Mouse (Mus musculus) lung, postnatal 36 days (tissue): Measurements from ENCODE around the gene Nlrp6.
"Not testable (repeated sequence)": the region's sequence is repeated elsewhere in the genome, so short reads cannot be mapped to it uniquely, and the experiment has no call there.

Experiments used
- DNase-seq: peaks from one replicate; pipeline ENCODE4 v3.0.0; 2022; ENCODE audit warnings: mixed read lengths

Nlrp6 gene

DNA sequence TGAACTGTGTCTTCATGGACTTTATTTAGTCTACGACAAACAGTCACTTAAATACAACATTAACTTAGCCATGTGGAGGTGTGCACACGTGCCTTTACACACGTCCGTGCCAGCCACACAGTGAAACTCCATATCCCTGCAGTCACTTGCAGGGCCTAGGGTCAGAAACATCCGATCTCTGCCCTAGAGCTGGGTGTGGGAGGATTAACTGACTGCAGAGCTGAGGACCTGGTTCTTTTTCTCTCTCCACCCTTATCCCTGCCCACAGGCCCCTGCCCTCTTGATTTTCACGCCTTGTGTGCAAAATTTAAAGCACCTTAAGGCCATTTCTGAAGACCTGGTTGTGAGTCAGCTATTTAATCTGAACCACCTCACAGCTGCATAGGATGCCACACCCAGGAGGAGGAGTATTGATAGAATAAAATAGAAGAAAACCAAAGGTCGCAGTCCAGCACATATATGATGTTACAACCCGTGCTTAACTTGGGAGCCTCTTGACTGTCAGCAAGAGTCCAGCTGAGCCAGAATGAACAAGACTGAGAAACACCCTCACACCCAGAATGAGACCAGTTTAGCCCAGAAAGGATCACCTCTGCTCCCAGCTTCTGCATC, at the start of gene Nlrp6:
Gene Nlrp6 (plus strand): TSS at position 485 of the 612 bp plus-strand sequence.
- DNase-seq = no peak

- peak; percentile 46 for DNase-seq
Observed at GRCm38 (mm10) chr7:140874224-140874623, 46.5 kb upstream of the Nlrp6 start.

- peak; percentile 55 for DNase-seq
Observed at GRCm38 (mm10) chr7:140877364-140877763, 43.3 kb upstream of the Nlrp6 start.

- no peak for DNase-seq
Observed at GRCm38 (mm10) chr7:140879355-140879754, 41.3 kb upstream of the Nlrp6 start.

GRCm38 (mm10) chr7:140880419-140880818, 40.3 kb upstream of the Nlrp6 start:
- no peak for DNase-seq

DNA sequence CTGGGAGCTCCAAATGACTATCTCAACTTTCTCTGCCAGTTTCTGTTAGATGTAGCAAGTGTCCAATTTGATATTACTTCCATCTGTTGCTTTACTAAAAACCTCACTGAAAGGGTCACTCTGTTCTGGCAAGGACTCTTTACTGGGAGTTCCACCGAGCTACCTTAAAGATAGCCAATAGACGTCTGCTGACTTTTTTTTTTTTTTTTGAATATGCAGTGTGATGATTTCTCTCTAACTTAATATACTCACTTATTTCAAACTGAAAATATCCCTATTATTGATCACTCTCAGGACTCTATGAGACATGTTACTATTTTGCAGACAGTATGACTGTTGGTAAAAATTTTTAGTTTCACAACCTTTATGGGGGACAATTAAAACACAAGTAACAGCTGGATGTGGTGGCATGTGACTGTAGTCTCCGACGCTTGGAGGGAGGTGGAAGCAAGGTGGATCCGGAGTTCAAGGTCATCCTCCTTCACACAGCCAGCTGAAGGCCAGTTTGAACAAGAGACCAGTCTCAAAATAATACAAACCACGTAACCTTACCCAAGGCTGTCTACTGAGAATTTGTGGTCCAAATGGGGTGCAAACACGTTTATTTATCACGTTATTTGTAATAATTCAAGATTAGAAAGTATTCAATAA, 39.7 kb upstream of the Nlrp6 start:
- DNase-seq = no peak

DNA sequence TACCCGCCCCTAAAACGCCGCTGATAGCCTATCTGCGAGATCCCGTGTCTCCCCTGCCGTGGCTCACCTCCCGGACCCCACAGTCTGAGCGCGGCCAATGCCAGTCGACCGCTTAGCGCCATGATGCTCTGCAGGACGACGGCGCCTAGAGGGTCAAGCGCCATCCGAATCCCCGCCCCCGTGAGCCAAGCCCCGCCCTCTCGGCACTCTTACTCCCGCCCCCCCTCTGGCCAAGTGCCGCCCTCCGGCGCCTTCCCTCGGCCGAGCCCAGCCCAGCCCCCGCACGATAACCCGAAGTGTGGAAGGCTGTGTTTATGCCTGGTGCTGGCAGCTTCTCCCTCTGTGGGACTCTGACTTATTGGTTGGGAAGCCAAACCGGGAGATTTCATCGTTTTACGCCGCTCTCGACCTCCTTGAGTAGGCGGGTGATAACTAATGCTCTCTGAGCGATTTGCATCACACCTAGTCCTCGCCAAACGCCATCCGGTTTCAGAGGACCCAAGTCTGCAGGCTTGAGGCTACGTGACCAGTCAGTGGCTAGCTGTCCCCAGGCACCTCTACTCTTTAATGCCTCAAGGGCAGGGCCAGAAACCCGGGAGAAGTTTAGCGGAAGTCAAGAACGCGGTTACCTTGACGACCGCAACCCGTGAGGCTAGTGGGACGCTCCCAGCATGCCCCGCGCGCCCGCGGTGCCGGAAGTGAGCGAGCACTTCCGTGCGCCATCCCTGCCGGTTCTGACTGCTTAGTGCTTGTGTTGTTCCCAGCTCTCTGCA, 38.8 kb upstream of the Nlrp6 start, which contains the start of the genes Psmd13 and Sirt3:
Gene Psmd13 (plus strand): TSS at position 273 of the 773 bp plus-strand sequence.
Gene Sirt3 (minus strand): TSS at position 614 of the 773 bp plus-strand sequence.
- DNase-seq = peak; percentile 98

DNA sequence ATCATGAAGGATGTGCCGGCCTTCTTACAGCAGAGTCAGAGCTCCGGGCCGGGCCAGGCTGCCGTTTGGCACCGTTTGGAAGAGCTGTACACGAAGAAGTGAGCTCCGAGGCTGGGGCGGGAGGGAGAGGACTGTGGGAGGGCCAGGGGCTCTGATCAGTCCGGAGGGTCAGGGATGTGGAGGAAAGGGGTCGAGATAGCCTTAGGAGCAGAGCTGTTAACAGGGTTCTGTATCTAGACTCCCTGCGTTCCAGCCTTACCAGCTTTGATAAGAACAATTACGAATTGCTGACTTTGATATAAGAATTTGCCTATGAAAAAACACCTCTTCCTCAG, 38.3 kb upstream of the Nlrp6 start:
- DNase-seq = no peak

- not testable (repeated sequence) for DNase-seq
Observed at GRCm38 (mm10) chr7:140890636-140891035, 30.1 kb upstream of the Nlrp6 start.

- DNase-seq = no peak
Observed at GRCm38 (mm10) chr7:140894031-140894430, 26.7 kb upstream of the Nlrp6 start.

DNA sequence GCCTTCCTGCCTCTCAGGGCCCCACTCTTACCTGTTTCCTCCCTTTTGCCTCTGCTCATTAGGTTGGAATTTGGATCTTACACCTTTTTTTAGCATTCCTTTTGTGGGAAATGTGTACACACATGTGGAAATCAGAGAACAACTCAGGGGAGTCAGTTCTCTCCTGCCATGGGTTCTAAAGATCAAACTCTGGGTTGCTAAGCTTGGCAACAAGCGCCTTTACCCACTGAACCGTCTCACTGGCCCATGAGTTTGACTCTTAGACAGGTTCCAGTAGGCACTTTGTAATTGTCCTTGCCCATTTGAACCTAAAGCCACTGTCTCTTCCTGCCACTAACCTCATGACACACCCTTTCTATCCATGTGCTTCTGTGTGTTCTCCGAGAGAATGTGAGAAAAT, 26.1 kb upstream of the Nlrp6 start:
- DNase-seq = no peak

- no peak for DNase-seq
Observed at GRCm38 (mm10) chr7:140897863-140898262, 22.8 kb upstream of the Nlrp6 start.

DNA sequence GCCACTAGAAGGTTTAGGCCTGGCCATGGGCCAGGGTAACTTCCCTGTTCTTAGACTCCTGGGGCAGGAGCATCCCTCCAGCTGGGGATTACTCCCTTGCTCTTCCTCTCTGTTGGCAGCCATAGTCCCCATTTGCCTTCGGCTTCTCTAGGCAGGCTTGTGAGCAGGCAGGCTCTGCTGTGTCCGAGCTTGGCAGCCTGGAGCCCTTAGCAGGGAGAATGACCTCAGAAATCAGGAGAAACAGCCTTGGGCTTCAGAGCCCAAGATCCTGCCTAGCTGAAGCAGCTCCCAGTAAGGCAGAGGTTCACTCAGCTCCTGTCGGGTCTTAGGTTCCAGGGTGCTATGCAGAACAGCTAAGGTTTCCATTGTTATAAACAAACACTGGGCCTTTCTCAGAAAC, 21.6 kb upstream of the Nlrp6 start:
- DNase-seq = no peak

DNA sequence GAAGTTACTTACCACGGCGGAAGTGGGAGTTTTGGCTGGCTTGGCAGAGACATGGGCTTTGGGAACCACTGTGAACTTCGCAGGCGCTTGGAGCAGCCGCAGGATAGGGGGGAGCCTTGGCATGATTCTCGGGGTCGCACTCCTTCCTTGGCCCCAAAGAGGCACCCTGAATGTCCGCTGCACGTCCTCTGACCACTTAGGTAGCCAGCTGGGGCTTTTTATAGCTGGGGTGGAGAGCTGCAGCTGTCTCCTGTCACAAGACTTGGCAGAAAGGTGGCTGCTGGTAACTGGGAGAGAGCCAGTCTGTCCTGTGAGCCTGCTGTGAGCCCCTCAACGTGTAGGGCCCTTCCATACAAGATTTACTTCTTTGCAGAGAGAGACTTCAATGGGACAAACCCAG, 20.5 kb upstream of the Nlrp6 start, which contains the start of gene Cox8b:
Gene Cox8b (minus strand): TSS at position 227 of the 400 bp plus-strand sequence.
- DNase-seq = no peak

GRCm38 (mm10) chr7:140902036-140902875, 18.4 kb upstream of the Nlrp6 start:
- DNase-seq = no peak

DNA sequence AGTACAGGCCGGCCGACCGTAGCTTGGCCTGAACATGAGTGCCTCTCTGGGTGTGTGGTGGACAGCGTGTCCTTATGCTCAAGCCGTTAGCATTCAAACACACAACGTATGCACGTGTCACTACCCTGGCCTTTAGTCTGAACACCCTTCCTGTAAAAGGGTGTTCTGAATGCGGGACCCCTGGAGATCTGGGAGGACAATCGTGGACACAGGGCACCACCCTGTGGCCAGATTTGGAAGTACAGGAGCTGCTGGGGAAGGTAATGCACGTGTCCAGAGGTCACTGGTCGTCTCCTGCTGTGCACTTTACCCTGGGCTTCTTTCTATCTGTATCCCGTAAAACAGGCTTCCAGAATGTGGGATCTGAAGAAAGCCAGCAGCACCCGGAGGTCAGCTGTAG, 17.5 kb upstream of the Nlrp6 start:
- peak; percentile 88 for DNase-seq

DNA sequence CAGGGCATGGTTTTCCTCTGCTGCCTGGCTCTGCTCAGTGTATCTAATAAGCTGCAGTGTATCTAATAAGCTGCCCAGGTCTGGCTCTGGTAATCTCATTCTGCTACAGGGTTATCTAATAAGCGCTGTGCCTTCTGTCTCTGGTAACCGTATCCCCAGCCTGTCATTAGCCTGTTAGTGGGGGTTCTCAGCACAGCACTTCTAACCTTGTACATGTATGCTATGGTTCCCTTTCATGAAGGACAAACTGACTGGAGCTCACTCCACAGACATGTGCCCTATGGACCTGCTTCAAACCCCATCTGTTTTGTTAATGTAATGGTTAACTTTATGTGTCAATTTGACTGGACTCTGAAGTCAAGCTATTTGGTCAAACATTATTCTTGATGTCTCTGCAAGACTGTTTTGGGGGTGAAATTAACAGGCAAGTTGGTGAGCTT, 15.0 kb upstream of the Nlrp6 start:
- DNase-seq = no peak

GRCm38 (mm10) chr7:140907131-140907530, 13.6 kb upstream of the Nlrp6 start:
- DNase-seq = no peak

DNA sequence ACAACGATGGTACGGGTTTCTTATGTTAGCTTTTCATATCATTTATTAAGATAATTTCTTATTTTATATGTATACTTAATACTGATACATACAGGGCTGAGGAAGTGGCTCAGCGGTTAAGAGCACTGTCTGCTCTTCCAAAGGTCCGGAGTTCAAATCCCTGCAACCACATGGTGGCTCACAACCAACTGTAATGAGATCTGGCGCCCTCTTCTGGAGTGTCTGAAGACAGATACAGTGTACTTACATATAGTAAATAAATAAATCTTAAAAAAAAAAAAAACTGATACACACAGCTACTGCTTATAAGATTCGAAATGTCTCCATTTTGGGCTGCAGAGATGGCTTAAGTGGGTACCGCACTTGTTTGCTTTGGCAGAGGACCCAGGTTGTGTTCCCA, 13.0 kb upstream of the Nlrp6 start:
- no peak for DNase-seq

GRCm38 (mm10) chr7:140908181-140908580, 12.5 kb upstream of the Nlrp6 start:
- no peak for DNase-seq

DNA sequence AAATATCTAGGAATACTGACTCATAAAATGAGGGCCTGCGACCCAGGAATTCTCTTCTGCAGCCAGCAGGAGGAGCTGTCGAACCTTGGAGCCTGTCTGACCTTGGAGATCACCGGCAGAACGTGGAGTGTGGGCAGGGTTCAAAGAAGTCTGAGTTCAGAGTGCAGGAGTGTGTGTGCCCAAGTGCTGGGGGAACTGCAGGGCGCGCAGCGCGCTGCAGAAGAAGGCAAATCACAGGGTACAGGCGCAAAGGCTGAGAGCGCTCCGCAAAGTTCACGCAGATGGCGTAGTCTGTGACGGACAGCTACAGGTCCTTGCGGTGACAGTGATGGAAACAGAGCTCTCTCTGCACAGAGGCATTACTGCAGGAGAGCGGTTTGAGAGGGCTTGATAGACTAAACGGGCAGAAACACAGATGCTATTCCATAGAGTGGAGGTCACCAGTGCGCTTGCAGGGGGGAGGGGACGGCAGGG, 12.0 kb upstream of the Nlrp6 start:
- DNase-seq = peak; percentile 86

GRCm38 (mm10) chr7:140912293-140912692, 8.4 kb upstream of the Nlrp6 start:
- no peak for DNase-seq
